Comparison of ENCODE assay signal across 20 mouse cellular contexts in the genomic region with DNA sequence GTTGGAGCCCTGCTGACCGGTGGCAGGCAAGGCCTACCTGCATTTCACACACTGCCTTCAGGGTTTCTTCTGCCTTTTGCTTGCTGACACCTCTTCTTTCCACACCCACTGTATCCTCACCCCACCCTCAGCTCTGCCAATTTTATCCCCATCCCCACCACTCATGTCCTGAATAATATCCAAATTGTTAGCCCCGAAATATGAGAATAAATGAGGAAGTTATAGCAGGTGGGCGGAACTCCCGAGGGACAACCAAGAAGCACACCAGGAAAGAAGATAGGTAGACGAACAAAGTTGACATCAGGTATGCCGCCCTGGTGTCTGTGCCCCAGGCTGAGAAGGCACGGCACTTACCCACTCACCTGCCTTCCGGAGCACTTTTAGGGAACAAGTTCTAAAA.
"Had no signal": no experiment of that assay in that cellular context is flagged by ENCODE, and none has a peak within 500 bp of the region (broad histone marks: within the 10 kb centered on the region; RNA-seq: fewer than 3 reads in every experiment).

No protein-coding gene starts in this region.

- H3K27me3 ChIP-seq: limb, embryonic 15.5 days; liver, embryonic 12.5 days; liver, embryonic 15.5 days; midbrain, embryonic 15.5 days; neural tube, embryonic 12.5 days; neural tube, embryonic 15.5 days had no signal

- H3K4me2 ChIP-seq: limb, embryonic 12.5 days; limb, embryonic 15.5 days; liver, embryonic 12.5 days; liver, embryonic 15.5 days; midbrain, embryonic 12.5 days; midbrain, embryonic 15.5 days; neural tube, embryonic 12.5 days; neural tube, embryonic 15.5 days had no signal

- H3K4me1 ChIP-seq: limb, embryonic 12.5 days; limb, embryonic 15.5 days; liver, embryonic 12.5 days; liver, embryonic 15.5 days; midbrain, embryonic 12.5 days; midbrain, embryonic 15.5 days; neural tube, embryonic 12.5 days; neural tube, embryonic 15.5 days had no signal

- H3K36me3 ChIP-seq: limb, embryonic 12.5 days; limb, embryonic 15.5 days; liver, embryonic 12.5 days; liver, embryonic 15.5 days; midbrain, embryonic 12.5 days; midbrain, embryonic 15.5 days; neural tube, embryonic 12.5 days; neural tube, embryonic 15.5 days had no signal

- H3K27ac ChIP-seq: kidney, postnatal 0 days; layer of hippocampus, adult 2 months; left cerebral cortex, adult 2 months; limb, embryonic 12.5 days; limb, embryonic 15.5 days; liver, embryonic 12.5 days; liver, embryonic 15.5 days; midbrain, embryonic 12.5 days; midbrain, embryonic 15.5 days; neural tube, embryonic 12.5 days; neural tube, embryonic 15.5 days had no signal

- H3K9ac ChIP-seq: limb, embryonic 12.5 days; limb, embryonic 15.5 days; liver, embryonic 12.5 days; liver, embryonic 15.5 days; midbrain, embryonic 12.5 days; midbrain, embryonic 15.5 days; neural tube, embryonic 12.5 days; neural tube, embryonic 15.5 days had no signal

- DNase-seq: kidney, adult 18-20 months; layer of hippocampus, postnatal 36 days; left cerebral cortex, postnatal 4 days; lung, adult 2 months; lung, postnatal 14 days; lung, postnatal 4 days; right cerebral cortex, adult 18-20 months; right cerebral cortex, postnatal 14 days had no signal

- H3K9me3 ChIP-seq: limb, embryonic 12.5 days; limb, embryonic 15.5 days; liver, embryonic 12.5 days; liver, embryonic 15.5 days; midbrain, embryonic 12.5 days; midbrain, embryonic 15.5 days; neural tube, embryonic 12.5 days; neural tube, embryonic 15.5 days had no signal

- ATAC-seq: intestine, embryonic 16.5 days; liver, embryonic 12.5 days; midbrain, embryonic 15.5 days had no signal

- H3K4me3 ChIP-seq: layer of hippocampus, adult 2 months; left cerebral cortex, adult 2 months; limb, embryonic 12.5 days; limb, embryonic 15.5 days; liver, embryonic 12.5 days; liver, embryonic 15.5 days; midbrain, embryonic 12.5 days; midbrain, embryonic 15.5 days; neural tube, embryonic 12.5 days; neural tube, embryonic 15.5 days had no signal
